Mouse (Mus musculus): ENCODE results near the gene Nol6. TPM values are rescaled to one million over a fixed set of nuclear protein-coding genes. Genes with fewer than 3 reads are reported as not detected.
"Not testable (repeated sequence)": the region's sequence is repeated elsewhere in the genome, so short reads cannot be mapped to it uniquely, and the experiment has no call there.

The Nol6 gene
- polyA plus RNA-seq, 1 experiment from 2014 or later, result 37.1 TPM

GRCm38 (mm10) chr4:41092958-41093357 lies 31.3 kb downstream of the Nol6 start:
- ATAC-seq, result no peak
- 81% methylated on average over 1 of the region's 1 CpGs for WGBS
- no peak overlapping the region for H3K9ac ChIP-seq (ENCODE audit: low read depth, low read length)
- H3K9me3 ChIP-seq (ENCODE audit: control insufficient read depth, low read length), result no peaks in the 10 kb centered on the region
- H3K4me3 ChIP-seq (ENCODE audit: low read length), result no peak overlapping the region
- 0 out of 2 replicates have a peak, but pooled peaks cover 3% of the 10 kb centered on the region for H3K27me3 ChIP-seq (replicated peaks; ENCODE audit: control insufficient read depth, insufficient read depth, low read length)
- H3K4me1 ChIP-seq (ENCODE audit: control insufficient read depth, insufficient read depth, low read depth, low read length), result peaks cover 2% of the 10 kb centered on the region; the same call in 1 of the 2 replicates
- no peak overlapping the region for H3K27ac ChIP-seq (ENCODE audit: low read depth, low read length)
- H3K36me3 ChIP-seq (ENCODE audit: control insufficient read depth, insufficient read depth, low read length), result no peaks in the 10 kb centered on the region
- H3K4me2 ChIP-seq (ENCODE audit: low read length), result no peak overlapping the region

DNA sequence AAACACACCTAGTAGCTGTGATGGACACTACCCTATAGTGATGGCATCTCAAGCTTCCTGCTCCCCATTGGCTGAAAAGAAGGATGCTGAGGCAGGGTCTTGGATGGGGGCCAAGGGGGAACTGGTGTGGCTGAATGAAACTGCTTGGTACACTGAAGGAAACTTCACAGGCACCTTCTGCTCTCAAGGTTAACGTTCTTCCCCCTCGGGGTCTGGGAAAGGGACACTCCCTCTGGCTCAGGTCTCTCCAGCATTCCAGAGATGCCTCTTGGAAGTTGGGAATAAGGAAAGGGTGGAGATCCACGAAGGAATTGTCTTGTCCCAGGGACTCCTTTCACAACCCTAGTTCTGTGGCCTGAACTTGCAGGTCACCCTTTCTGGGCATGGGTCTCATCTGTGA lies 32.9 kb downstream of the Nol6 start:
- no peaks in the 10 kb centered on the region for H3K4me1 ChIP-seq (ENCODE audit: control insufficient read depth, insufficient read depth, low read depth, low read length)
- no peak for ATAC-seq
- H3K9me3 ChIP-seq (ENCODE audit: control insufficient read depth, low read length), result no peaks in the 10 kb centered on the region
- no peak overlapping the region for H3K27ac ChIP-seq (ENCODE audit: low read depth, low read length)
- 54% methylated on average over 3 of the region's 3 CpGs for WGBS
- H3K4me2 ChIP-seq (ENCODE audit: low read length), result no peak overlapping the region
- no peak overlapping the region for H3K4me3 ChIP-seq (ENCODE audit: low read length)
- no peaks in the 10 kb centered on the region for H3K36me3 ChIP-seq (ENCODE audit: control insufficient read depth, insufficient read depth, low read length)
- no peaks in the 10 kb centered on the region for H3K27me3 ChIP-seq (replicated peaks; ENCODE audit: control insufficient read depth, insufficient read depth, low read length)
- H3K9ac ChIP-seq (ENCODE audit: low read depth, low read length), result no peak overlapping the region

DNA sequence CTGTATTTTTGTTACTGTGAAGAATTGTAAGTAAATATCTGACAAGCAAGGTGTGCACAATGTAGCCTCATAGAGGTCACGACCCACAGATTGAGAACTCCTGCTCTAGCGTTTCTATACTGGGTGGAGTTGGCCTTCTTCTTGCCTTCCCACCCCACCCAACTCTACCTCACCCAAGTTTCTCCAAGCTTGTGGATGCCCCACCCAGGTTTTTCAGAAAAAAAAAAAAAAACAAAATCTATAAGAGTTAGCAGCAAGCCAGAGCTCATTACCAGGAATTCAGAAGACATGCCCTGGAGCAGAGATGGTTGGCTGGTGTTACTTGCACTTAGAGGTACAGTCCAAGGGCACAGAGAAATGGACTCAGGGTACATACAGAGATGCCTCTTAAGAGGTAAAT lies 34.5 kb downstream of the Nol6 start:
- Histone ChIP-seq H3K9me3 (ENCODE audit: control insufficient read depth, low read length) (no peaks in the 10 kb centered on the region), H3K9ac (ENCODE audit: low read depth, low read length) (no peak overlapping the region), H3K27ac (ENCODE audit: low read depth, low read length) (no peak overlapping the region), H3K4me1 (ENCODE audit: control insufficient read depth, insufficient read depth, low read depth, low read length) (no peaks in the 10 kb centered on the region), H3K4me3 (ENCODE audit: low read length) (no peak overlapping the region), H3K36me3 (ENCODE audit: control insufficient read depth, insufficient read depth, low read length) (no peaks in the 10 kb centered on the region), H3K27me3 (replicated peaks; ENCODE audit: control insufficient read depth, insufficient read depth, low read length) (no peaks in the 10 kb centered on the region), H3K4me2 (ENCODE audit: low read length) (no peak overlapping the region)
- 76% methylated on average over 2 of the region's 2 CpGs for WGBS
- no peak for ATAC-seq

- ATAC-seq, result no peak
- no peak overlapping the region for H3K9ac ChIP-seq (ENCODE audit: low read depth, low read length)
- no peak overlapping the region for H3K4me3 ChIP-seq (ENCODE audit: low read length)
- H3K4me2 ChIP-seq (ENCODE audit: low read length), result no peak overlapping the region
- no peaks in the 10 kb centered on the region for H3K4me1 ChIP-seq (ENCODE audit: control insufficient read depth, insufficient read depth, low read depth, low read length)
- no peak overlapping the region for H3K27ac ChIP-seq (ENCODE audit: low read depth, low read length)
- H3K27me3 ChIP-seq (replicated peaks; ENCODE audit: control insufficient read depth, insufficient read depth, low read length), result no peaks in the 10 kb centered on the region
- no peaks in the 10 kb centered on the region for H3K36me3 ChIP-seq (ENCODE audit: control insufficient read depth, insufficient read depth, low read length)
- H3K9me3 ChIP-seq (ENCODE audit: control insufficient read depth, low read length), result no peaks in the 10 kb centered on the region
- 84% methylated on average over 4 of the region's 4 CpGs for WGBS
Measured at GRCm38 (mm10) chr4:41089189-41089588, 35.1 kb downstream of the Nol6 start.

DNA sequence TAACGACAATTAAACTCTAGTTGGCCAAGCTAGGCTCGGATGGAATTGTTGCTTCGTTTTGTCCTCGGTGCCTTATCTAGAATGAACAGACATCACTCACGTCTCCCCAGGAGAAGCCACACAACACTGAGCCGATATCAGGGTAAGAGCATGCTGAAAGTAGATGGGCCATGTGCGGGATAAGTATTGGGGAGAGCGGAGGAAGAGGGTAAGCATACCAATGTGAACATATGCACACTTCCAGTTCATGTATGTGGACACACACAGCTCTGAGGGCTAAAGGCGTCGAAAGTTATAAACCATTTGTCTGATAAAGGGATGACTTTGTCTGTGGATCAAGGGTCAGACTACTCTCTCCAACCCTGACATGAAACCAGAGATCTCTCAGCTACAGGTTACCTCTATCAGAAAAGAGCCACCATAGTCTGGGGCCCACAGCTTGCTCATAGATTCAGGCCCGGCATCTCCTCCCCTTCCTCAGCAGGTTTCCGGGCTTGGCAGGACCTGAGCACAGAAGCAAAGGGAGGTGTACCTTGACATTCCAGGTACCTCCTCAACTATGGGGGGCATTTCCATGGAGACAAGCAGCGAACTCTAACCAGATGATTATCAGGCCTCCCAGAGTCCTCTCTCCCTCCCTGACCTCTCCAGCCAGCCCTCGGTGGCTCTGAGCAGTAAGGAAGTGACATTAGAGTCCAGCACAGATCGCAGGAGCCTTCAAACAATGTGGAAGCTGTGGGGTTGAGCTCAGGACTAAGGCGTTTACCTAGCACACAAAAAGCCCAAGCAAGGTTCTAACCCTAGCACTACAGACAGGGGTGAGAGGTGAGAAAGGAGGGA lies 36.6 kb downstream of the Nol6 start:
- no peaks in the 10 kb centered on the region for H3K9me3 ChIP-seq (ENCODE audit: control insufficient read depth, low read length)
- H3K27ac ChIP-seq (ENCODE audit: low read depth, low read length), result no peak overlapping the region
- H3K9ac ChIP-seq (ENCODE audit: low read depth, low read length), result no peak overlapping the region
- H3K27me3 ChIP-seq (replicated peaks; ENCODE audit: control insufficient read depth, insufficient read depth, low read length), result no peaks in the 10 kb centered on the region
- ATAC-seq, result no peak
- no peak overlapping the region for H3K4me3 ChIP-seq (ENCODE audit: low read length)
- H3K4me2 ChIP-seq (ENCODE audit: low read length), result no peak overlapping the region
- WGBS, result 89% methylated on average over 16 of the region's 16 CpGs
- no peaks in the 10 kb centered on the region for H3K4me1 ChIP-seq (ENCODE audit: control insufficient read depth, insufficient read depth, low read depth, low read length)
- no peaks in the 10 kb centered on the region for H3K36me3 ChIP-seq (ENCODE audit: control insufficient read depth, insufficient read depth, low read length)

DNA sequence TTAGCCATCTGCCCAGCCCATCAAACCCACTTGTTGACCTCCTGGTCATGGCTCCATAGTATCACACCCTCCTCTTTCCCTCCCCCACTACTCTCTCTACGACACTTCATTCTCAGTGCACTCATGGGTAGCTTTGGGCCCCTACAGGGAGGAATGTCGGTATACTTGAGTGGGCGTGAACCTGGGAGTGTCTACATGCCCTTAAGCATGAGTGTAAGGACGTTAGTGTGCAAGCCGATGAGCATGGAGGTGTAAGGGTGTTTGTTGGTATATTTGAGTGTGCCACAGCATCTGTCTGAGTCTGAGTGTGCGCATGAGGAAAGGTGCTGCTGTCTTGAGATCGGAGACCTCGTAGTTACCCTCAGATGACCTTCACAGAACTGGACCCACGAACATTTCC lies 37.3 kb downstream of the Nol6 start:
- H3K4me3 ChIP-seq (ENCODE audit: low read length), result no peak overlapping the region
- no peak overlapping the region for H3K4me2 ChIP-seq (ENCODE audit: low read length)
- ATAC-seq, result no peak
- H3K9ac ChIP-seq (ENCODE audit: low read depth, low read length), result no peak overlapping the region
- 77% methylated on average over 9 of the region's 9 CpGs for WGBS
- H3K27ac ChIP-seq (ENCODE audit: low read depth, low read length), result no peak overlapping the region
- no peaks in the 10 kb centered on the region for H3K36me3 ChIP-seq (ENCODE audit: control insufficient read depth, insufficient read depth, low read length)
- no peaks in the 10 kb centered on the region for H3K27me3 ChIP-seq (replicated peaks; ENCODE audit: control insufficient read depth, insufficient read depth, low read length)
- no peaks in the 10 kb centered on the region for H3K9me3 ChIP-seq (ENCODE audit: control insufficient read depth, low read length)
- H3K4me1 ChIP-seq (ENCODE audit: control insufficient read depth, insufficient read depth, low read depth, low read length), result no peaks in the 10 kb centered on the region

DNA sequence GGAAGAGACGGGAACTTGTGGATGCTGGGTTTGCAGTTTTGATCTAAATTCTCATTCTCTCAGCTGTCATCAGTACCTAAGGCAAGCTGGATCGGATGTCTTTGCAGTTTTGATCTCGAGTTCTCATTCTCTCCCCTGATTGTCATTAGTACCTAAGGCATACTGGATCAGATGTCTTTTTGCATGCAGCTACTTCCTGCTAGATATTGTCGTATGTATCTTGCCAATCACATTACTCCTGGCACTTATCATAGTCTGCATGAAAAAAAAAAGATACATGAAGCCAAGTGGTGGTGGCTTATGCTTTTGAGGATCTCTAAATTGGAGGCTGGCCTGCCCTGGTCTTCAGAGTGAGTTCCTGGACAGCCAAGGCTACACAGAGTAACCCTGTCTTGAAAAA lies 39.4 kb downstream of the Nol6 start:
- no peaks in the 10 kb centered on the region for H3K27me3 ChIP-seq (replicated peaks; ENCODE audit: control insufficient read depth, insufficient read depth, low read length)
- ATAC-seq, result no peak
- H3K4me1 ChIP-seq (ENCODE audit: control insufficient read depth, insufficient read depth, low read depth, low read length), result no peaks in the 10 kb centered on the region
- 85% methylated on average over 4 of the region's 4 CpGs for WGBS
- H3K4me2 ChIP-seq (ENCODE audit: low read length), result no peak overlapping the region
- no peak overlapping the region for H3K4me3 ChIP-seq (ENCODE audit: low read length)
- H3K27ac ChIP-seq (ENCODE audit: low read depth, low read length), result no peak overlapping the region
- H3K9me3 ChIP-seq (ENCODE audit: control insufficient read depth, low read length), result no peaks in the 10 kb centered on the region; the same call in 1 of the 2 replicates
- H3K36me3 ChIP-seq (ENCODE audit: control insufficient read depth, insufficient read depth, low read length), result no peaks in the 10 kb centered on the region
- no peak overlapping the region for H3K9ac ChIP-seq (ENCODE audit: low read depth, low read length)

- H3K27ac ChIP-seq (ENCODE audit: low read depth, low read length); H3K4me3 ChIP-seq (ENCODE audit: low read length); H3K36me3 ChIP-seq (ENCODE audit: control insufficient read depth, insufficient read depth, low read length); ATAC-seq; H3K9me3 ChIP-seq (ENCODE audit: control insufficient read depth, low read length); H3K4me1 ChIP-seq (ENCODE audit: control insufficient read depth, insufficient read depth, low read depth, low read length); H3K4me2 ChIP-seq (ENCODE audit: low read length); H3K27me3 ChIP-seq (replicated peaks; ENCODE audit: control insufficient read depth, insufficient read depth, low read length); H3K9ac ChIP-seq (ENCODE audit: low read depth, low read length): not testable (repeated sequence)
- 78% methylated on average over 4 of the region's 4 CpGs for WGBS
Measured at GRCm38 (mm10) chr4:41082803-41083202, 41.5 kb downstream of the Nol6 start.

GRCm38 (mm10) chr4:41081733-41082132 lies 42.5 kb downstream of the Nol6 start:
- H3K4me2 ChIP-seq (ENCODE audit: low read length), result no peak overlapping the region
- no peaks in the 10 kb centered on the region for H3K27me3 ChIP-seq (replicated peaks; ENCODE audit: control insufficient read depth, insufficient read depth, low read length)
- H3K27ac ChIP-seq (ENCODE audit: low read depth, low read length), result no peak overlapping the region
- H3K4me1 ChIP-seq (ENCODE audit: control insufficient read depth, insufficient read depth, low read depth, low read length), result no peaks in the 10 kb centered on the region
- H3K9me3 ChIP-seq (ENCODE audit: control insufficient read depth, low read length), result no peaks in the 10 kb centered on the region; the same call in 1 of the 2 replicates
- H3K36me3 ChIP-seq (ENCODE audit: control insufficient read depth, insufficient read depth, low read length), result no peaks in the 10 kb centered on the region
- no peak overlapping the region for H3K4me3 ChIP-seq (ENCODE audit: low read length)
- WGBS, result 81% methylated on average over 5 of the region's 5 CpGs
- no peak overlapping the region for H3K9ac ChIP-seq (ENCODE audit: low read depth, low read length)
- no peak for ATAC-seq

All from hindbrain, embryonic 16.5 days (tissue).